Mouse (Mus musculus) T-helper 17 cell (primary cell): ENCODE measurements at regions not wholly inside any gene's neighbourhood (a gene's known extent, or its start where the extent isn't known, plus 50 kb on each side); places are given as distances from the start of the nearest gene placed in this dataset.

Experiments used
- in situ Hi-C, 2 experiments: fragments of 300-600 bp; cut with MboI, MseI; formaldehyde crosslinking; loops; 1 replicate in 1 of 2; 2 replicates in 1 of 2; pipeline ENCODE4 v1.15.1; 2025; ENCODE audit warnings: high pct_unique_total_duplicates in 2 of 2

- in situ Hi-C loops = no loop called here
These were observed 433.0 kb upstream of the Pou3f3 start for GRCm38 (mm10) chr1:42262606-42263005.

- in situ Hi-C loops = no loop called here
These were observed 418.4 kb upstream of the Pou3f3 start for GRCm38 (mm10) chr1:42277130-42277529.

- in situ Hi-C loops = no loop called here
These were observed 399.7 kb upstream of the Pou3f3 start for GRCm38 (mm10) chr1:42295841-42296240.

GRCm38 (mm10) chr1:42309251-42309650 lies 386.3 kb upstream of the Pou3f3 start:
- in situ Hi-C loops = no loop called here

GRCm38 (mm10) chr1:42313494-42313893 lies 382.1 kb upstream of the Pou3f3 start:
- in situ Hi-C loops = loop anchor here in 1 of 2 experiments (5.0 kb wide), 1 partner anchor 44 kb away; no protein-coding TSS in a partner anchor

GRCm38 (mm10) chr1:42351884-42352283 lies 343.7 kb upstream of the Pou3f3 start:
- in situ Hi-C loops = loop anchor here in 1 of 2 experiments (10.0 kb wide), 1 partner anchor 853 kb away; no protein-coding TSS in a partner anchor

- in situ Hi-C loops = loop anchor here in 1 of 2 experiments (10.0 kb wide), 1 partner anchor 852 kb away; no protein-coding TSS in a partner anchor
These were observed 343.2 kb upstream of the Pou3f3 start for GRCm38 (mm10) chr1:42352389-42352788.

GRCm38 (mm10) chr1:42353096-42353495 lies 342.5 kb upstream of the Pou3f3 start:
- in situ Hi-C loops = loop anchor here in 1 of 2 experiments (10.0 kb wide), 1 partner anchor 852 kb away; no protein-coding TSS in a partner anchor

GRCm38 (mm10) chr1:42354020-42354419 lies 341.5 kb upstream of the Pou3f3 start:
- in situ Hi-C loops = loop anchor here in 1 of 2 experiments (10.0 kb wide), 1 partner anchor 851 kb away; no protein-coding TSS in a partner anchor

GRCm38 (mm10) chr1:42362438-42362837 lies 333.1 kb upstream of the Pou3f3 start:
- in situ Hi-C loops = loop anchor here in 1 of 2 experiments (5.0 kb wide), 1 partner anchor 60 kb away; no protein-coding TSS in a partner anchor

GRCm38 (mm10) chr1:42365648-42366324 lies 329.8 kb upstream of the Pou3f3 start:
- in situ Hi-C loops = no loop called here

- in situ Hi-C loops = no loop called here
These were observed 307.5 kb upstream of the Pou3f3 start for GRCm38 (mm10) chr1:42387919-42388684.

GRCm38 (mm10) chr1:42388740-42389139 lies 306.8 kb upstream of the Pou3f3 start:
- in situ Hi-C loops = no loop called here

- in situ Hi-C loops = no loop called here
These were observed 299.8 kb upstream of the Pou3f3 start for GRCm38 (mm10) chr1:42395651-42396260.

- in situ Hi-C loops = no loop called here
These were observed 297.0 kb upstream of the Pou3f3 start for GRCm38 (mm10) chr1:42398461-42399154.

- in situ Hi-C loops = no loop called here
These were observed 279.6 kb upstream of the Pou3f3 start for GRCm38 (mm10) chr1:42415817-42416538.

- in situ Hi-C loops = no loop called here
These were observed 278.9 kb upstream of the Pou3f3 start for GRCm38 (mm10) chr1:42416539-42417218.

- in situ Hi-C loops = no loop called here
These were observed 277.8 kb upstream of the Pou3f3 start for GRCm38 (mm10) chr1:42417815-42418214.

- in situ Hi-C loops = no loop called here
These were observed 277.3 kb upstream of the Pou3f3 start for GRCm38 (mm10) chr1:42418233-42418632.

GRCm38 (mm10) chr1:42436366-42436998 lies 259.1 kb upstream of the Pou3f3 start:
- in situ Hi-C loops = no loop called here
